Mouse (Mus musculus) lung, postnatal 36 days (tissue): ENCODE measurements around the gene C6.

ENCODE experiments used
- DNase-seq: peaks from one replicate; pipeline ENCODE4 v3.0.0; 2022; ENCODE audit warnings: mixed read lengths

The C6 gene

GRCm38 (mm10) chr15:4726830-4727310 lies at the start of gene C6:
Gene C6, plus strand, starts transcription at chr15:4727175.
- peak; percentile 56 for DNase-seq

GRCm38 (mm10) chr15:4697604-4698003 lies 29.4 kb upstream of the C6 start:
- DNase-seq: no peak

GRCm38 (mm10) chr15:4734150-4734549 lies 7.2 kb downstream of the C6 start:
- DNase-seq: peak; percentile 39

GRCm38 (mm10) chr15:4734996-4735609 lies 8.1 kb downstream of the C6 start:
- DNase-seq: no peak

GRCm38 (mm10) chr15:4747656-4748055 lies 20.7 kb downstream of the C6 start:
- no peak for DNase-seq

GRCm38 (mm10) chr15:4790378-4790777 lies 63.4 kb downstream of the C6 start:
- no peak for DNase-seq

- peak; percentile 56 for DNase-seq
Observed at GRCm38 (mm10) chr15:4796861-4797260, 69.9 kb downstream of the C6 start.

- peak; percentile 24 for DNase-seq
Observed at GRCm38 (mm10) chr15:4804256-4804655, 77.3 kb downstream of the C6 start.

- DNase-seq: peak; percentile 22
Observed at GRCm38 (mm10) chr15:4808131-4808530, 81.2 kb downstream of the C6 start.

- DNase-seq: no peak
Observed at GRCm38 (mm10) chr15:4814976-4815375, 88.0 kb downstream of the C6 start.

- DNase-seq: no peak
Observed at GRCm38 (mm10) chr15:4815711-4816110, 88.7 kb downstream of the C6 start.

GRCm38 (mm10) chr15:4816752-4817493 lies 89.9 kb downstream of the C6 start:
- peak; percentile 58 for DNase-seq

GRCm38 (mm10) chr15:4818437-4818836 lies 91.5 kb downstream of the C6 start:
- no peak for DNase-seq

GRCm38 (mm10) chr15:4821161-4821560 lies 94.2 kb downstream of the C6 start:
- no peak for DNase-seq

GRCm38 (mm10) chr15:4821824-4822223 lies 94.8 kb downstream of the C6 start:
- DNase-seq: no peak

GRCm38 (mm10) chr15:4827736-4828135 lies 100.8 kb downstream of the C6 start:
- DNase-seq: no peak

- DNase-seq: no peak
Observed at GRCm38 (mm10) chr15:4836354-4836753, 109.4 kb downstream of the C6 start.

GRCm38 (mm10) chr15:4850015-4850414 lies 123.0 kb downstream of the C6 start:
- no peak for DNase-seq
